Mouse (Mus musculus): ENCODE measurements around the gene Tmub1. TPM values are rescaled to one million over a fixed set of nuclear protein-coding genes. Genes with fewer than 3 reads are reported as not detected.

Tmub1 gene
- total RNA-seq, 4 experiments from 2014 or later, result 17.0 to 19.6 (median 17.7) TPM

DNA sequence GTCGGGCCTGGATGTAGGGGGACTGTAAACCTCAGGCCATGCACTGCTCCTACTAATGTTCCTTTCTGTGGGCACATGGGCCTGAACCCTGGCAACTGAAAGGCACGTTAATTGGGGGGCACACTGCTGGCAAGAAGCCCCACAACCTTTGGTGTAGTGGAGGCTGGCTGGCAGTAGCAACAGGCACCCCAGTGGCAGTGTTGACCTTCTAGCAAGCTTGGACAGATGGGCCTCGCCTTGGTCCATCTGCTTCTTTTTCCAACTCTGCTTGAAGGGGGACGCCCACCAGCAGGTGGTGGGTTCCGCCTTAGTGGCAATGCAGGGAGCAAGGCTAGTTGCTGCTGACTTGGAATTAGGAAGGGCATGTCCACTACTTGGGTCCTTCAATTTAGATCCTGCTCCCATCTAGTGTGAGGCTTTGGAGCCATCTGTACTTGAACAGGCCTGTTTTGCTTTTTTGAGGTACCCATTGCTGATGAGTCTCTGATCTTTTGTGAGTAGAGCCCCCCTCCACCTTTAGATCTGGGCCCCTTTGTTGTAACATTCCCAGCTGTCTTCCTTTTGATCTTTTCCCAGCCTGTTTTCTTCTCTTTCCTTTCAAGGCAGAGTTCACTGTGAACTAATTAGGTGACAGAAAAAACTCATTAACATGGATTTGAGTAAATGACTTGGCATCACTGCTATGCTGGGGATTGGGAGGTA lies 5.8 kb upstream of the Tmub1 start:
- DNase-seq, result no peak

DNA sequence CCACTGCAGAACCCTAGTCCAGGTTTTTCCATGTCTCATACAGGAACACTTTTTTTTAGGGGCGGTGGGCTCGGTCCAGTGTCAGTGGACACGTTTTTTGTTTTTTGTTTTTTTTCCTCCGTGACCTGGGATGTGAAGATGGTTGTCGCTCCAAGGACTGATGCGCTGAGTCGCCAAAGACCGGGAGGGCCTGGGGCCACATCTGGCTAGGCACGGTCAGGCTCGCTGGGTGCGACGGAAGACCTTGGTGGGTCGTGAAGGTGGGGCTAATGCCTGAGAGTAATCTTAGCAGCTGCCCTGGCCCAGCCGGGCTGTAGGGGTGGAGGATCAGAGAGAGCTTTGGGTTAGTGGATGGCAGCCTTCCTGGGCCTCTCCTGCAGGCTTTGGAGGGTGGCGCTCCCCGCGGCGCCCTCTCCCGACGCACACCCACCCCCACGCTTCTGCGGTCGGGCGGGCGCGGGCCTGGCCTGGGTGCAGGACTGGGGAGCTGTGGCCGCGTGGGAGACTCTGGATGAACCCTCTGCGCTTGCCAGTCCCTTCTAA lies 5.1 kb upstream of the Tmub1 start:
- peak; percentile 42 for DNase-seq

GRCm38 (mm10) chr5:24452030-24452690 lies 4.5 kb upstream of the Tmub1 start, which contains the start of gene Agap3:
Gene Agap3, plus strand, starts transcription at chr5:24452177.
- DNase-seq, result no peak

DNA sequence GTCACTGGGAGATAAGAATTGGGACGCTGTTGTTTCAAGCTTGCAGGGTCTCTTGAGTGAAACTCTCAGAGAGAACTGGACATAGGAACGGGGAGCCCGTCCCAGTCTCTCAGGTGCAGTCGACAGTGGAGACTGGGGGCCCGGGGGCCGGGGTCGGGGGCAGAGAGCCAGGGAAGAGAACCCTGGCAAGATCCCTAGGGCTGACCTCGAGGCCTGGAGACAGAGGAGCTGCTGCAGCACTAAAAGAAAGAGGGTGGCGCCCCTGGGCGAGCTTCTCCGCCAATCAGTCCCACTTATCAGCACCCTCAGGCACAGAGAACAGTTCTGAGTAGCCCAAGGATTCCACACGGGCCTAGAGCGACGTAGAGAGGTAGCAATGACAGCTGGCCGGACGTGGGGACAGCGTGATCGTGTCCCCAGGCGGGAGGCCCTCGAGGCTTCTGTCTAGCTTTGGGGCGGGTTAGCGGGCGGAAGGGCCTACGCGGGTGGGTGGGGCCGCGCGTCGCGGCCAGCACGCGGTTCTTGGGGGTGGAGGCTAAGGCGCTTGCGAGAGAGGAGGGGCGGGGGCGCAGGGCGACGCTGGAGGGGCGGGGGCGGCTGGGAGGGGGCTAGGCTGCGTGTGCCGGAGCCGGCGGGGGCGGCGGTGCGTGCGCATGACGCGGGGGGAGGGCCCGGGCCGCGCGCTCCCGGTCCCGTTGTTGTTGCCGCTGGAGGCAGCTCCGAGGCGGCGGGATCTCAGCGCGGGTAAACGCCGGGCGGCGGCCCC lies 3.8 kb upstream of the Tmub1 start:
- peak; percentile 77 for DNase-seq

DNA sequence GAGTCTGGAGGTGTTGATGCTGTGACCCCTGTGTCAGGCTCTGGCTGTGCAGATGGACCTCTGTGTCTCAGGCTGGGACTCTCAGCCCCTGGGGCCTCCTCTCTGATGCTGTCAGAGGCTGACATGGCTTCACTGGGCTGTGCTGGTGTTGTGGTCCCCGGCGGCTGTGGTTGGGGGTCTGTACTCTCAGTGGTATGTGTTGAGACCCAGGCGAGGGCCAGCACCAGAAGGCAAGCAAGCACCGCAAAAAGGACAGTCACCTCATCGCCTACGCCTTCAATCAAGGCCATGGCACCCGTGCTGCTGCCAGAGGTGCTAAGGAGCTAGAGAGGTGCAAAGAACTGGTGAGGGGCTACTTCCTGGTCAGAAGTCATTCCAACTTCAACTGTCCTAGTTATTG lies 1.0 kb downstream of the Tmub1 start:
- DNase-seq, result no peak

GRCm38 (mm10) chr5:24445428-24446080 lies 2.1 kb downstream of the Tmub1 start:
- DNase-seq, result no peak

DNA sequence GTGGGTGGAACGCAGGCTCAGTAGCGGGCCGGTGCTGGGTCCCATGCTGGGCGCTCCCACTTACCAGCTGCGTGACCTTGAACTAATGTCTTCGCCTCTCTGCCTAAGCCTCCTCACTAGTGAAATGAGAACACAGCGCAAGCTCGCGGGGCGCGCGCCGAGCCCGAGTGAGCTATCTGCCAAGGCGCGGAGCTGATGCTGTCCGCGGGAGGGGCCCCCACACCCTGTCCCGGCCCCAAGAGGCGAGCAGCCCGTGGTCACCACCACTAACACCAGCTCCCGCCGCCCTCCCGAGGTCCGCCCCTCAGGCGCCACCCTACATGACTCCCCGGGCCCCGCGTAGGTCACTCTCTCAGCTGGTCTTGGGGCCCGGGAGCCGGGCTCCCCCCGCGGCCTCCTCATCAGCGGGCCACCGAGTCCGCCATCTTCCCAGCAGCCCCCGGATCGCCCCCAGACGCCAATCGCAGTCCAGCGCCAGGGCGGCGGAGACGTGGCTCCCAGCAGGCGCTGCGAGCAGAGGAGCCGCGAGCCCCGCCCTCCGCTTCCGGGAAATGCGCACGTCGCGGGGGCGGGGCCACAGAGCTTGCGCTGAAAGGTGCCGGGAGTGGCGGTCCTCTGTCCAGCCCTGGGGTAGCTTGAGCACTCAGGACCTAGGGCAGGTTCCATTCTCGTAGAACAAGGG lies 2.8 kb downstream of the Tmub1 start, which contains the start of gene Fastk:
TSS of gene Fastk (minus strand) at position 542 of the 682 bp plus-strand sequence.
- DNase-seq, result peak; percentile 90

- DNase-seq, result no peak
These were observed 3.7 kb downstream of the Tmub1 start for GRCm38 (mm10) chr5:24443927-24444326.

- no peak for DNase-seq
These were observed 4.5 kb downstream of the Tmub1 start for GRCm38 (mm10) chr5:24443204-24443603.

DNA sequence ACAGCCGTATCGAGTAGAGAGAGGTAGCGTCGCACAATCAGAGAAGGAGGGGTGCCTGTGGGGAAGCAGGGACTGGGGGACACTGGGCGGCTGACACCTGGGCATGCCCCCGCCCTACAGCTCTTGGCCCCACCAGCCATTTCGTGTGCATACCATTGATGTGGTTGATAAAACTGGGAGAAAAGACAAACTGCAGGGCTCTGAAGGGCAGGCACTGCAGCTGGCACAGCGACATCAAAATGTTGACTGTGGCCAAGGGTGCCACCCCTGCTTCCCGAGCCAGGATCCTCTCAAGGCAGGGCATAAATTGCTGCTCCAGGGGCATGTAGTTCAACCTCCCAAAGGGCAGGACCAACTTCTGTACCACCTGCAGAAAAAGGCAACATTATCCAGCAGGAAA lies 5.6 kb downstream of the Tmub1 start:
- DNase-seq, result no peak

DNA sequence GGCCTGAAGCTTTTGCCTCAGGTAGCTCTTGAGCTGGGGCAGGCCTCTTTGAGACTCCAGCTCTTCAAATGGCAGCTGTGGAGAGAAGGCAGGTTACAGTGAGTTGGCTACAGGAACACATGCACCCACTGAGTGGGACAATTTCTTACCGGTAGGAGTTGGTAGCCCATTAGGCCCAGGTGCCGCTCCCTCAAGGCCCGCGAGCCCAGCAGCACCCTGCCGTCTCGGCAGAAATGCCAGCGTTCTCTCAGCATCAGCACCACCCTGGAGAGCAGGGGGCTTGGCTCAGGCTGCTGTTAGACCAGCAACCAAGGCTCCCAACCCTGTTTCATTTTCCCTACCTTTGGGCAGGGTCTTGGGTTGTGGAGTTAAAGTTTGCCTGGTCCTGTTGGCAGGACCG lies 6.5 kb downstream of the Tmub1 start:
- no peak for DNase-seq

DNA sequence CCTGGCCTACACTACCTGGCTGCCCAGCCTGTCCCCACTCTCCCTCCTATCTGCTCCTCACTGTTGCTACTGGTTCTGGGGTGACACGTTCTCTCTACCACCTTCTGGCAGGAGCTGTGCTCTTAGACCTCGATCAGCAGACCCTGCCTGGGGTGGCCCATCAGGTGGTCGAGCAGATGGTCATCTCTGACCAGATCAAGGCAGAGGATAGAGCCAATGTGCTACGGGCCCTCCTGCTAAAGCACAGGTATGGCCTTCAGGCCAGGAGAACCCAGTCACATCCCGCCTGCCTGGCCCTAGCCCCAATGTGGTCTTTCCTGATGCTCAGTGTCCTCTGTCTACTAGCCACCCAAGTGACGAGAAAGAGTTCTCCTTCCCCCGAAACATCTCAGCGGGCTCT lies 13.7 kb downstream of the Tmub1 start:
- DNase-seq, result no peak

DNA sequence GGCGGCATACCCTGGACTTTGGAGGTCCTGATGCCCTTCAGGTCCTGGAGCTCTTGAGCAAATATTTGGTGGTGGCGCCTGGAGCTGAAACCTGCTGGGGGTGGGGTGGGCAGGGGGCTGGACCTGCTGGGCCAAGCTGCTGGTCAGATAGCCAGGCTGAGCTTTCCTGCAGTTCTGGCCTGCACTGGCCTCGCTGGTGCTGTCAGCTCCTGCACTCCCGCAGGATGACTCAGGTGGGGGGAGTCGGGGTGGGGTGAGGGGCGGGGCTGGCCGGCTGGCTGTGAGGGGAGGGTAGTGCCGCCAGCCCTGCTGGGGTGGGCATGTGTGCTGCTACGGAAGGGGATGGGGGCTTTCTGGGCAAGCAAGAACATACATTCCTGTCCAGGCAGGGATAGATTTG lies 19.1 kb downstream of the Tmub1 start:
- DNase-seq, result no peak

GRCm38 (mm10) chr5:24427981-24428402 lies 19.7 kb downstream of the Tmub1 start:
- DNase-seq, result no peak

DNA sequence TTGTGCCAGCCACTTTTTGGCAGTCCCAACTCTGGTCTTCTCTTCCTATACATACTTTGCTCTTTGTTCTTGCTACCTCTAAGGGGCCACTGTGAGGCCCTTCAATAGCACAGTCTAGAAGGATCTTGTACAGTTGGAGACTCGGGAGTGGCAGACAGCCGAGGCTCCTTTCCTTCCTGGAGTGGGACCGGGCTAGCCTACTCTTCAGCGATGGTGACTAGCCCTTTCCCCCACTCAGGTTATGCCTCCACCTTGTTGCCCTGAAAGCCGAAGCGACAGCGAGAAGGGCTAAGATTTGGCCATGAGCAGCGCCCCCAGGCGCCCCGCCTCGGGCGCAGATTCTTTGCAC lies 20.4 kb downstream of the Tmub1 start:
- DNase-seq, result no peak

DNA sequence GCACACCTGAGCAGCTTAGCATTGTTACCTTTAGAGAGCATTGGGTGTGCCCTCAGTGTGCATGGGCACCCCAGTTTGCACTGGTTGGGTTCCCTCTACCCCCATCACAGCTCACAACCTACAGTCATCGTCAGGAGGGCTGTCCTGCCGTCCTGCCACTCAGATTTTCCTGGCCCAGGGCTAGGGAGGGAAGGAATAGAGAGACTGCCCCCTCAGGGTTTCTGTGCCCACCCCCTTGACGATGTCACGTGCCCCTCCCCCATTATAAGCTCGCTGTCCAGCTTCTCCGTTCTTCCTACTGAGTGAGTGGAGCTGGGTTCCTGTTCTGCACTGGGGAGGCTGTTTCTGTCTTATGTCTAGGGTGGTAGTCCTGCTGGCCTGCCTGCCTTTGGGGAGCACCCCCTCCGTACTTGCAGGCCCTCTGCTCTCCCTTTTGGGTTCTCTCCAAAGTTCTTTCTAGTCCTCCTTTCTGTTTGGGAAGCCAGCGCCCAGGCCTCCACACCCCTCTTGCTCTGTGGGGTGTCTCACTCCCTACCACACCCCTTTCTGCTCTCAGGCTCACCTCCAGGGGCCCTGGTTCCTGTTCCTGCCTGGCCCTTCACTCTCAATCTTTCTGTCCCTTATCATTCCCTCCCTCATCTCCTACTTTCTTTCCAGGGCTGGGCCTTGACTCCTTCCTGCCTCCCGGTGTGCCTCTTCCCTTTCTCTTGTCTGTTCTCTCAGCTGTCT lies 20.9 kb downstream of the Tmub1 start:
- DNase-seq, result no peak

- DNase-seq, result no peak
These were observed 21.6 kb downstream of the Tmub1 start for GRCm38 (mm10) chr5:24426037-24426432.

DNA sequence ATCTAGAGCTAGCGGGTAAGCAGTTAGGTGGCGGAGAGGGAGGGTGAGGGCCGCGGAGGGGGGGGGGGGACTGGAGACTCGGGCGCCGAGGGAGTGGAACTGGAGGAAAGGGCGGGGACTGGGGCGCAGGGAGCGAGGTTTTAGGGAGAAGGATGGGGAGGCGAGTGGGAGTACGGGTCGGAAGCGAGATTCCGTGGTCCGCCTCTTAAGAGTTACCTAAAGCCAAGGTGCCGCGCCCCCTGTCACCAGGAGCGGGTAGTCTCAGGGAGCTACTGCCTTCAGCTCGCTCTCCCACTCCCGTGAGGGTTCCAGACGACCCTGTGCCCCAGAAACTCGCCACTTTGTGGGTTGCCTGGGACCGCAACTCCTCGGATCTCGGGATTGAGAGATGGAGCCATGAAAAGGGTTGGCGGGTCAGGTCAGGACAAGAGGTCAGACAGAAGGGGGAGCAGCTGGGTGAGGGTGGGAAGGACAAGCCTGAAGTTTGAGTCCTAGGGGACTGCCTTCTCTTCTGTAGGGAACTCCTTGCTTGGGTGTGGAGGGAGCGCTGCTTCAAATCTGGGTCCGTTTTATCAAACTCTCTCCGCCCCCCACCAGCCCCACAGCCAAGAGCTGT lies 22.1 kb downstream of the Tmub1 start:
- peak; percentile 45 for DNase-seq

DNA sequence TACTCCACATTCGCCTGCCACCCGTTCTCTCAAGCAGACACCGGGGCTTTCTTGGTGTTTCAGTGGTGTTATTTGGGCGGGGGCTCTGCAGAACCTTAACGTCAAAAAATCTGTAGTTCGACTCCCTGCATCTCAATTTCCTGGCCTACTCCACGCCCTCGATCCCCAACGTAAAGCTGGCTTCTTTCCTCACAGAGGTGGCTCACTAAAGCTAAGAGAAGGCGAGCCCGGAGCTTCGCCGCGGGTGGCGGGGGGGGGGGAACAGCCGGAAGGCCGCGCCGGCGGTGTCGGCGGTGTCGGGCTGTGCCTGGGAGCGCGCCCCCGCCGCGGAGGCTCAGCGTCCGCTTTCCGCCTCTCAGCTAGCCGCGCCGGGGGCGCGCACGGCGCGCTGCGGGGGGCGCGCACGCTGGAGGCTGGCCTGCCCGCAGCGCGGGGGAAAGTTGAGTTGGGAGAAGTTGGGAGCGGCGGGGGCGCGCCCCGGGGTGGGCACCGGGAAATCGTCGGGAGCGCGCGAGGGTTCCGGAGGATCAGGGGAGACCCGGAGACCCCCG lies 22.7 kb downstream of the Tmub1 start:
- DNase-seq, result peak; percentile 71

GRCm38 (mm10) chr5:24424004-24424781 lies 23.5 kb downstream of the Tmub1 start:
- no peak for DNase-seq

Data from adrenal gland, adult 8-10 months (tissue).